Mouse (Mus musculus) layer of hippocampus, adult 9-11 months (tissue): Measurements from ENCODE around the gene Pld5.

Experiments used
- DNase-seq: peaks from one replicate; pipeline ENCODE4 v3.0.0; 2022

Pld5 gene

GRCm38 (mm10) chr1:176167114-176167513, 108.0 kb downstream of the Pld5 start:
- no peak for DNase-seq

- no peak for DNase-seq
Observed at GRCm38 (mm10) chr1:176145306-176145705, 129.8 kb downstream of the Pld5 start.

GRCm38 (mm10) chr1:176134379-176134778, 140.7 kb downstream of the Pld5 start:
- no peak for DNase-seq

GRCm38 (mm10) chr1:176125771-176126170, 149.3 kb downstream of the Pld5 start:
- no peak for DNase-seq

- no peak for DNase-seq
Observed at GRCm38 (mm10) chr1:176124441-176124840, 150.7 kb downstream of the Pld5 start.

- no peak for DNase-seq
Observed at GRCm38 (mm10) chr1:176123781-176124180, 151.3 kb downstream of the Pld5 start.

- no peak for DNase-seq
Observed at GRCm38 (mm10) chr1:176115604-176116003, 159.5 kb downstream of the Pld5 start.

GRCm38 (mm10) chr1:176098685-176099320, 176.3 kb downstream of the Pld5 start:
- DNase-seq: peak; percentile 39

- no peak for DNase-seq
Observed at GRCm38 (mm10) chr1:176092119-176092518, 183.0 kb downstream of the Pld5 start.

GRCm38 (mm10) chr1:176089382-176089781, 185.7 kb downstream of the Pld5 start:
- DNase-seq: no peak

- no peak for DNase-seq
Observed at GRCm38 (mm10) chr1:176085952-176086648, 189.0 kb downstream of the Pld5 start.

GRCm38 (mm10) chr1:176082306-176082705, 192.8 kb downstream of the Pld5 start:
- no peak for DNase-seq

GRCm38 (mm10) chr1:176080969-176081368, 194.1 kb downstream of the Pld5 start:
- no peak for DNase-seq

- no peak for DNase-seq
Observed at GRCm38 (mm10) chr1:176078410-176078809, 196.7 kb downstream of the Pld5 start.

GRCm38 (mm10) chr1:176076799-176077198, 198.3 kb downstream of the Pld5 start:
- DNase-seq: no peak

- no peak for DNase-seq
Observed at GRCm38 (mm10) chr1:176075810-176076209, 199.3 kb downstream of the Pld5 start.

GRCm38 (mm10) chr1:176075409-176075808, 199.7 kb downstream of the Pld5 start:
- peak; percentile 34 for DNase-seq

- DNase-seq: no peak
Observed at GRCm38 (mm10) chr1:176074526-176074925, 200.6 kb downstream of the Pld5 start.

GRCm38 (mm10) chr1:176065281-176065680, 209.8 kb downstream of the Pld5 start:
- no peak for DNase-seq

- DNase-seq: no peak
Observed at GRCm38 (mm10) chr1:176064471-176064870, 210.6 kb downstream of the Pld5 start.

GRCm38 (mm10) chr1:176053653-176054052, 221.5 kb downstream of the Pld5 start:
- DNase-seq: no peak

GRCm38 (mm10) chr1:176046995-176047394, 228.1 kb downstream of the Pld5 start:
- no peak for DNase-seq

- DNase-seq: peak; percentile 6
Observed at GRCm38 (mm10) chr1:176046375-176046774, 228.7 kb downstream of the Pld5 start.

GRCm38 (mm10) chr1:176043056-176043455, 232.1 kb downstream of the Pld5 start:
- DNase-seq: no peak

- no peak for DNase-seq
Observed at GRCm38 (mm10) chr1:176039923-176040322, 235.2 kb downstream of the Pld5 start.
